Mouse (Mus musculus): Measurements from ENCODE around the gene Mrps6. TPM values are rescaled to one million over a fixed set of nuclear protein-coding genes. Genes with fewer than 3 reads are reported as not detected.
"Not testable (repeated sequence)": the region's sequence is repeated elsewhere in the genome, so short reads cannot be mapped to it uniquely, and the experiment has no call there.

The Mrps6 gene
- polyA plus RNA-seq, 2 experiments from 2014 or later: 57.9 to 81.9 TPM

DNA sequence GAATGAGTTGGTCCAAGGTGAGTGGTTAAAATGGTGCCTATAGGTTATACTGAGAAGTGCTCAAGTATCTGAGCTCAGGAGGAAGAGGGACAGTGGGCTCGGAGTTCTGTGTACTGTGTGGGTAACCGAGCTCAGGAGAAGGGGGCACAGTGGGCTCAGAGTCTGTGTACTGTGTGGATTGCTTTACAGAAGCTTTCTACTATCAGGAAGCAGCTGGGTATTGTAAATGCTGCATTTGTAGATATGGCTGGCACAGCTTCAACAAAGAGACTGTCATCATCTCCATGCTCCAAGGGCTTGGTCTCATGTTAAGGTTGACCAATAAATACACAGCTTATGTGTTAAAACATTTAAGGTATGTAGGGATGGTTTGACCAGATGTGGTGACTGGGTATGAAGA is 6.7 kb downstream of the Mrps6 start:
- ATAC-seq: no peak

DNA sequence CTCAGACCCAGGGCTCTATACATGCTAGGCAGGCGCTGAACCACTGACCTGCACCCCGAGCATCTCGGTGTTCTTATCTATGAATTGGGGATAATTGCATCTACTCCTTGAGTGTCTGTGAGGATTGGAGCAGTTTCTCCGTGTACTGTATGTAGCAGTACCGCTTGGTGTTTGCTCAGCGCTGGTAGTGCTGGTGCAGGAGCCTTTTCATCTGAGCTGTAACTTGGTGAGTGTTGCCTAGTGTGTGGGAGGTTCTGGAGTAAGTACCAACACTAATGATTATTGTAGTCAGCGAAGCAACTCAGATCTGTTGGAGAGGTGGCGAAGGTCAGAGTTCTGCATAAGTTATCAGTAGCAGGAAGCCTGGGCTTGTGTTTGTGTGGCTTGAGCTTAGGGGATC is 12.3 kb downstream of the Mrps6 start:
- ATAC-seq: no peak

DNA sequence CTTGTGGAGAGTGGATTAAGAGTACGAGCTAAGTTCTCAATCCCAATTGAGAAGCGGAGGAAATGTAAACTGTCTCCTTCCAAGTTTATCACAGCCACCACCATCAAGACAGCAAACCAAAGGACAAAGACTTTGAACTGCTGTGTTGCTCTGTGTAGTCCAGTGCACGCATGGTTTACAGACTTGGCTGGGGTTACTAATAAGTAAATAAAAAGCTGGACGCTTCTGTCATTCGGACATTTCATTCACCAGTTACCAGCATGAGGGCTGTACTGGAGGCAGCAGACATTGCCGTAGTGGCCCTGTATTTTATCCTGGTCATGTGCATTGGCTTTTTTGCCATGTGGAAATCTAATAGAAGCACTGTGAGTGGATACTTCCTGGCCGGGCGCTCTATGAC is 18.7 kb downstream of the Mrps6 start:
- no peak for ATAC-seq

- ATAC-seq: no peak
These were observed 25.8 kb downstream of the Mrps6 start for GRCm38 (mm10) chr16:92083771-92084453.

DNA sequence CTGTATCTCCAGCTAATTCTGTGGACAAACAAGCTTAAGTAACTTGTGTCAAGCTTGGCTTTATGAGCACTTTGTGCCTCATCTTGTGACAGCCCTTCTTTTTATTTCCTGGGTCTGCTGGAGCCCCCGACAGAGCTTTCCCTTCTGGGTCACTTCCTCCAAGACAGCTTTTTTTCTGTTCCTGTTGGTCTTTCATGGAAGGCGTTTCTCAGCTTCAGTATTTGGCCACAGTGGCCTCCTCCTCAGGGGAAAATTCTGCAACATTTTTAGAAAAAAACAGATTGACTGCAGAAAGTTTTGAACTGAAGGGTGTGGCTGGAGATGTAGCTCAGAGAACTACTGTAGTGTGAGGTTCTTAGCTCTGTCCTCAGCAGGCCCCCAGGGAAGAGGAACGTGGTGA is 31.2 kb downstream of the Mrps6 start:
- no peak for ATAC-seq

DNA sequence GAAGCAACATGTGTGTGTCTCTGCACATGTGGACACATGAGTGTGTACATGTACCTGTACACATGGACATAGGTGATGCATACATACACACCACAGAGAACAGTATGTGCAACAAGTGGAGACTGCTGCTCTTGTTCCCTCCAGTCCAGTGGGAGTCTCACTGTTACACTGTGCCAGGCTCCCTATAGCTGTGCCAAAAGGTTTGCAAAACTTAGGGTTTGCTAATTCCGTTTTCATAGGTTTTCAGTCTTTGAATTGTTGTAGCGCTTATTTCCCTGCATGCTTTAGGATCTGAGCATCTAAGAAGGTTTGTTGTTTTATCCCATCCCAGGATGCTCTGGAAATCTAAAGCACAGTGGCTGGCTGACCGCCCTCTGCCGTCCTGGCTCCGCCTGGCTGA is 33.8 kb downstream of the Mrps6 start:
- ATAC-seq: no peak

DNA sequence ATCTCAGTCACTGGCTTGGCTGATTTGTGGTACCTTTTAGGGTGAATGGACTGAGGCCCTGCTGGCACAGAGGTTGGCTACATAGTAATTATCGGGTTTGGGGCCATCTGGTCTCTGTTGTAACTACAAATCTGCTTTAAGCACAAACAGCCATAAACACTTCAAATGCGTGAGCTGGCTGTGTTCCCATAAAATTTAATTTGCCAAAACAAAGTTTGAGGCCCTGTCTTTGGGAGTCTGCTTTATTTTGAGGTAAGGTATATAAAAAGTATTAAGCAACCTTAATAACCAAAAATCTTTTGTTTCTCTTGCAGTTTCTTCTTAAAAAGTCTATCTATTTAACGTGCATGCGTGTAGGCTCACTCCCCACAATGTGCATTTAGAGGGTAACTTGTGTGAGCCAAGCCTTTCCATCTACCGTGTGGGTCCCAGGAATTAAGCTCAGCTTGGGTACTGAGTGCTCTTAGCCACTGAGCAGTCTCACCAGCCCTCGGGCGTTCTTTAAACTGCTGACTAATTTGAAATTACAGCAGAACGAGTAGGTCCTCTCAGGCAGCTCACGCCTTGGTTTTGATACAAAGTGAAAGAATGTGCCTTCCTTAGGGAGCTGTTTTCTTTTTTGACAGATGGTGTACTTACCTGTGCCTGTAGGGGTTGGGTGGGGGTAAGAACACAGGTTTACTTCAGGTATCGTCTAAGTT is 40.4 kb downstream of the Mrps6 start:
- no peak for ATAC-seq

GRCm38 (mm10) chr16:92099598-92099997 is 41.5 kb downstream of the Mrps6 start:
- ATAC-seq: no peak

GRCm38 (mm10) chr16:92100111-92100510 is 42.0 kb downstream of the Mrps6 start:
- no peak for ATAC-seq

- no peak for ATAC-seq
These were observed 44.0 kb downstream of the Mrps6 start for GRCm38 (mm10) chr16:92102115-92102514.

GRCm38 (mm10) chr16:92102931-92103330 is 44.9 kb downstream of the Mrps6 start:
- ATAC-seq: not testable (repeated sequence)

- ATAC-seq: no peak
These were observed 45.7 kb downstream of the Mrps6 start for GRCm38 (mm10) chr16:92103572-92104331.

- no peak for ATAC-seq
These were observed 46.2 kb downstream of the Mrps6 start for GRCm38 (mm10) chr16:92104332-92104590.

DNA sequence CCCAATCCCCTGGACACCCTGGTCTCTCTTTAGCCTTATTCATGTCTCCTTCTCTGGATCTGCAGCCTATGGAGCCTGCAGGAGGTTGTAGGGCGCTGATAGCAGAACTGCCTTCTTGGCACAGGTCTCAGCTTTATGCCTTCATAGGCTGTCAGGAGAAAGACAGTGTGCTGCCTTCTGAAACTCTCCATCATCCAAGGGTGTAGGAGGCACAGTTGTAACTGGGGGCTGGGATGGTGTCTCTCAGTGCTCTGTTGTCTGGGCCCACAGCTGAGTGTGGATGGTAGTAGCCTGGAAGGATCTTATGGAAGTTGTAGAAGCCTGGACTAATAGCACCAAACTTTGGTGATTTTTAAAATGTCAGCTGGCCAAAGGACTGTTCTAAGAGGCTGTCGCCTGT is 46.9 kb downstream of the Mrps6 start:
- ATAC-seq: no peak

- ATAC-seq: no peak
These were observed 47.6 kb downstream of the Mrps6 start for GRCm38 (mm10) chr16:92105631-92106030.

- no peak for ATAC-seq
These were observed 49.3 kb downstream of the Mrps6 start for GRCm38 (mm10) chr16:92107346-92107745.

- no peak for ATAC-seq
These were observed 56.7 kb downstream of the Mrps6 start for GRCm38 (mm10) chr16:92114706-92115241.

DNA sequence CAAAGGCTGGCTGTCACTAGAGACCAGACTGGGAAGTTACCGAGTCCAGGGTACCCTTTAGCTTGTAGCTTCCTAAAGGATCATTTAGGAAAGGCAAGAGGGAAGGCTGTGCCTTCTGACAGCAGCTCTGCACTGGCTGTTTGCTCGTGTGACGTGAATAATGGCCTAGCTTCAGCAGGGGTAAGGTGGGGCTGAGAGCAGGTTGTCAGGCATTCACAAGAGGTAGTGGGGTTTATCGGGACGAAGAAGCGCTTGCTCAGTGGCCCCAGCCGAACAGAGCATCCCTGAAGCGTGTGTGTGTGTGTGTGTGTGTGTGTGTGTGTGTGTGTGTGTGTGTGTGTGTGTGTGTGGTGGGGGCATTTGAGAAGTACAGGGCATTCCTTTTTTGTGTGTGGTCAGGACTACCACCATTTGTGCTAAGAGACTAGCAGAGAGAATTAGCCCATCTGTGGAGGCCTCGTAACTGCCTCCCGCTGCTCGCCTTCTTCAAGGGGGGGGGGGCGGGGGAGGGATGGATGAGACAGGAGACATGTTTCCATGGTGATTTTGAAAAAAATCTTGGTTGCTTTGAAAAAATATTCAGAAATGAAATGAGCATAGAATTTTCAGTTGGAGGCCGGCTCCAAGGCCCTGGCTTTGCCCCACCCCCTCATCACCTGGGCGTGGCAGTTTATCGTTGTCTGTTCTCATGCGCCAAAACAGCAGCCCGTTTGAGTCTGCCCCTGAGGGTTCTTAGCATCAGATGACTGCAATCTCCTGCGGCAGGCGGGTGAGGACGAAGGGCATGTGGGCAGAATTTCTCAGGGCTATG is 57.7 kb downstream of the Mrps6 start:
- no peak for ATAC-seq

DNA sequence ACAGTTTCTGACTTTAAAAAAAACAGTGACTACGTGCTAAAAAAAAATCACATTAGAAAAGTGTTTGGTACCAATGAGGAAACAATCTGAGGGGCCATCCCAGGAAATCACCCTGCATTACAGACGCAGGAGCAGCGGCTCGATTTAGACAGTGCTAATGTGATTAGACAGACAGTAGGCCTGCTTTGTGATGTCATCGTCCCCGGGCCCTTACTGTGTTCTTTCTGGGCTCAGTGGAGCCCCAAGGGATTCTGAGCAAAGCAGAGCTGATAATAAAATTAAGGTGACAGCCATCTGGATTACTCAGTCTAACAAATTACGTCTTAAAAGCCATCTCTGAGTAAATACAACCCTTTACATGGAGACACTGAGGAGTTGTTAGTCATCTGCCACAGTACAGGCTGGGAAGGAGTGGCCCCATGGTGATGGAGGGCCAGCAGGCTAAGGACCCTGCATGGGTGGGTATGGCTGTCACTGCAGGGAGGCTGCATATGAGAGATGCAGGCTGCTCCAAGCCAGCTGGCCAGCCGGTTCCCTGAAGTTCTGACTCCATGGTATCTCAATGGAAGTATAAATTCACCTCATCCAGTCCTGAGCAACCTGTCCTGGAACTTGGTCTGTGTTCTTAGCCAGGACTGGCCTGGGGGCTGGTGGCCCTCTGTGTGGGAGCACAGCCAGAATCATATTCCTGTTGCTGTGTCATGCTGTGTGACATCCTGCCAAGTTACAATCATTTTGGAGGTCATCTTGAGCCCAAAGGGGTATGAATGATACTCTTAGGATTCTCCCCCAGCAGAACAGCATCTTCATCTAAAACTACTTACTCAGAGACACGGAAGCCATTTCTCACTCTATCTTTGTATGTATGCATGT is 59.5 kb downstream of the Mrps6 start:
- no peak for ATAC-seq

- no peak for ATAC-seq
These were observed 61.0 kb downstream of the Mrps6 start for GRCm38 (mm10) chr16:92119013-92119515.

DNA sequence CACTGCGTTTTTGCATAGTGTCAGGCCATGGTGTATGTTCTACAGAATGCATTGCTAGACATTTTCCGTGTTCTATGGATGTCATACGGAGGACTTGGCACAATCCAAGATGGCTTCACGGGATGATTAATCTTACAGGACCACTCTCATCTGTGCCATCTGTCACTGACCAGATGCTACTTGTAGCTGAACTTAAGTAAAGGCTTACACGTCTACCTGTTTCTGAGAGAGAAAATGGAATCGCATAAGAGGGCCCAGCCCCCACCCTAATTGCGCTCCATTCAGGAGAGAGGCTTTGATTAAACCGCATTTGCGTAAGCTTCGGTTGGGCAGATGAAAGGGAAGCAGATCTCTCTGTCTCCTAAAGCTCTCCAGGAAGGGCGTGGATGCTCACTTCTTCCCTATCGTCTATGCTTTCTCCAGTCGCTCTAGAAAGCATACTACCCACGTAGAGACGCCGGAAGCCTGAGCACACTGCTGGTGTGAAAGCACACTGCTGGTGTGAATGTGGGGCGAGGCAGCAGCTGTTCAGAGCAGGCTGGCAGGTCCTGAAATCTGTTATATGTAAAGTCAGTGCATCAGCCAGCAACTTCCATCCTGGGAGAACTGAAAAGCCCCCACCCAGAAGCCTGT is 62.9 kb downstream of the Mrps6 start:
- ATAC-seq: no peak

Measured in activated CD4-positive, CD25-positive, alpha-beta regulatory T cell, adult 4 months (primary cell).